ENCODE assay signal across 16 mouse cellular contexts in genomic region chr2:148141936-148142335, GRCm38 (mm10).
DNase-seq lines count a peak whose midpoint lies in the region; ATAC-seq and TF ChIP-seq lines count a peak whose summit lies in the region.
"Had no signal": no experiment of that assay in that cellular context is flagged by ENCODE, and none has a peak within 500 bp of the region (broad histone marks: within the 10 kb centered on the region; RNA-seq: fewer than 3 reads in every experiment).

No protein-coding gene starts in this region.

- WGBS in heart, embryonic 16.5 days = 51% methylated on average over 4 of the region's 4 CpGs
- WGBS in lung, embryonic 15.5 days = 52% methylated on average over 4 of the region's 4 CpGs

- H3K9me3 ChIP-seq in heart, embryonic 16.5 days (replicated peaks; ENCODE audit: control insufficient read depth, low read length) = no peaks in the 10 kb centered on the region
- H3K9me3 ChIP-seq in lung, embryonic 15.5 days = no peaks in the 10 kb centered on the region
- H3K9me3 ChIP-seq: embryonic facial prominence, embryonic 10.5 days; forebrain, embryonic 12.5 days; liver, embryonic 13.5 days had no signal

- H3ac ChIP-seq in C2C12 (ENCODE audit: control insufficient read depth, insufficient read length, low read depth) = no peak overlapping the region

- no peaks in the 10 kb centered on the region for H3K27me3 ChIP-seq in C2C12 (ENCODE audit: control insufficient read depth, insufficient read depth, insufficient read length)
- H3K27me3 ChIP-seq in heart, embryonic 16.5 days (ENCODE audit: control insufficient read depth, insufficient read depth, low read length) = no peaks in the 10 kb centered on the region
- H3K27me3 ChIP-seq in lung, embryonic 15.5 days = no peaks in the 10 kb centered on the region
- H3K27me3 ChIP-seq: forebrain, embryonic 12.5 days; liver, embryonic 13.5 days had no signal

- no peaks in the 10 kb centered on the region for H3K36me3 ChIP-seq in C2C12 (ENCODE audit: control insufficient read depth, insufficient read depth)
- H3K36me3 ChIP-seq in heart, embryonic 16.5 days (ENCODE audit: control insufficient read depth, insufficient read depth) = no peaks in the 10 kb centered on the region
- H3K36me3 ChIP-seq in lung, embryonic 15.5 days = no peaks in the 10 kb centered on the region
- H3K36me3 ChIP-seq: embryonic facial prominence, embryonic 10.5 days; forebrain, embryonic 12.5 days; liver, embryonic 13.5 days had no signal

- no peak overlapping the region for H3K9ac ChIP-seq in heart, embryonic 16.5 days (ENCODE audit: low read length)
- H3K9ac ChIP-seq in lung, embryonic 15.5 days = no peak overlapping the region
- H3K9ac ChIP-seq: forebrain, embryonic 12.5 days; liver, embryonic 13.5 days had no signal

- no peak overlapping the region for H3K4me3 ChIP-seq in C2C12 (ENCODE audit: insufficient read depth, poor library complexity, severe bottlenecking)
- no peak overlapping the region for H3K4me3 ChIP-seq in heart, embryonic 16.5 days (ENCODE audit: low read length)
- H3K4me3 ChIP-seq in lung, embryonic 15.5 days = no peak overlapping the region
- H3K4me3 ChIP-seq: embryonic facial prominence, embryonic 10.5 days; forebrain, embryonic 12.5 days; liver, embryonic 13.5 days had no signal

- ATAC-seq in frontal cortex, adult (ENCODE audit: low TSS enrichment) = peak; percentile 94
- ATAC-seq in heart, embryonic 16.5 days (replicated peaks; ENCODE audit: extremely low read depth, insufficient read depth, low FRiP score) = 0 out of 2 replicates have a peak, but pooled peaks have one; percentile 58
- 0 out of 2 replicates have a peak, but pooled peaks have one; percentile 39 for ATAC-seq in lung, embryonic 15.5 days (ENCODE audit: borderline replicate concordance, extremely low read depth, low FRiP score, low TSS enrichment)

- no peak overlapping the region for H3K27ac ChIP-seq in heart, embryonic 16.5 days (ENCODE audit: low read length)
- no peak overlapping the region for H3K27ac ChIP-seq in lung, embryonic 15.5 days
- H3K27ac ChIP-seq: embryonic facial prominence, embryonic 10.5 days; forebrain, embryonic 12.5 days; liver, embryonic 13.5 days had no signal

- no peak overlapping the region for H3K4me2 ChIP-seq in heart, embryonic 16.5 days (ENCODE audit: low read depth, low read length)
- no peak overlapping the region for H3K4me2 ChIP-seq in lung, embryonic 15.5 days
- H3K4me2 ChIP-seq: forebrain, embryonic 12.5 days; liver, embryonic 13.5 days had no signal

- DNase-seq in frontal cortex, postnatal 14 days (ENCODE audit: low spot score in 2 of 2) = no peak
- no peak for DNase-seq in cerebellum, postnatal 4 days (ENCODE audit: low spot score in 2 of 2)
- no peak for DNase-seq in layer of hippocampus, adult 9-10 months (ENCODE audit: low spot score)
- no peak for DNase-seq in retina, embryonic 14.5 days (ENCODE audit: low spot score)
- DNase-seq: adrenal gland, postnatal 25 days; B cell, adult 2 months; cerebellum, adult 8-10 months; liver, embryonic 13.5 days; midbrain, embryonic 14.5 days; right cerebral cortex, postnatal 25 days had no signal

- H3K79me3 ChIP-seq in C2C12 (ENCODE audit: low read depth) = no peaks in the 10 kb centered on the region

- TF ChIP-seq CTCF in C2C12 (IDR thresholded peaks at IDR 0.05; ENCODE audit: control insufficient read depth, insufficient read depth, insufficient read length) = no peak

- H3K79me2 ChIP-seq in C2C12 (ENCODE audit: control insufficient read depth, insufficient read depth) = no peaks in the 10 kb centered on the region

- no peaks in the 10 kb centered on the region; the same call in 1 of the 2 replicates for H3K4me1 ChIP-seq in heart, embryonic 16.5 days (ENCODE audit: control insufficient read depth, insufficient read depth, low read length)
- no peaks in the 10 kb centered on the region for H3K4me1 ChIP-seq in lung, embryonic 15.5 days
- H3K4me1 ChIP-seq: embryonic facial prominence, embryonic 10.5 days; forebrain, embryonic 12.5 days; liver, embryonic 13.5 days had no signal

TF ChIP-seq in C2C12, 6 proteins besides CTCF, POLR2A, EP300 and RAD21:
- TF ChIP-seq USF1 (IDR thresholded peaks at IDR 0.05; ENCODE audit: low read depth) = peak; percentile 12
- no peak for TF ChIP-seq MAX (IDR thresholded peaks at IDR 0.05)
TF ChIP-seq in C2C12: peak in this region for 1.

Comparison
In these comparisons a context has a peak if more than half of its experiments do, and no peak if none do; other contexts are left out.
1. ATAC-seq: peak in every context shown above with its lines; median percentile 94 in frontal cortex, adult; 58 in heart, embryonic 16.5 days; 39 in lung, embryonic 15.5 days.